Mouse (Mus musculus) stomach, embryonic 15.5 days (tissue): ENCODE data around the gene Pcbp4. TPM values are rescaled to one million over a fixed set of nuclear protein-coding genes. Genes with fewer than 3 reads are reported as not detected.

Experiments used
- ATAC-seq: fragments of 200-750 bp; cut with Nextera tagmentation; 2 replicates; pipeline ENCODE4 v1.8.0; 2017; ENCODE audit warnings: low read depth, moderate number of reproducible peaks, moderate TSS enrichment; ENCODE audit not compliant: insufficient read depth, low FRiP score
- H3K27ac ChIP-seq: fragments of 300-500 bp; sonication (generic); 2 replicates; pipeline ENCODE4 v1.5.1; 2015; ENCODE audit warnings: mild to moderate bottlenecking, inconsistent platforms
- H3K27me3 ChIP-seq: fragments of 300-500 bp; sonication (generic); replicated peaks from 2 replicates; pipeline ENCODE4 v1.6.1; 2015; ENCODE audit warnings: inconsistent platforms
- H3K36me3 ChIP-seq: fragments of 300-500 bp; sonication (generic); 2 replicates; pipeline ENCODE4 v1.6.1; 2015; ENCODE audit warnings: inconsistent platforms
- H3K4me1 ChIP-seq: fragments of 300-500 bp; sonication (generic); 2 replicates; pipeline ENCODE4 v1.6.1; 2015; ENCODE audit warnings: inconsistent platforms
- H3K4me2 ChIP-seq: fragments of 300-500 bp; sonication (generic); 2 replicates; pipeline ENCODE4 v1.6.1; 2015; ENCODE audit warnings: mild to moderate bottlenecking, inconsistent platforms
- H3K4me3 ChIP-seq: fragments of 300-500 bp; sonication (generic); replicated peaks from 2 replicates; pipeline ENCODE4 v1.5.1; 2015; ENCODE audit warnings: inconsistent platforms
- H3K9ac ChIP-seq: fragments of 300-500 bp; sonication (generic); 2 replicates; pipeline ENCODE4 v1.6.1; 2015; ENCODE audit warnings: inconsistent platforms
- H3K9me3 ChIP-seq: fragments of 300-500 bp; sonication (generic); 2 replicates; pipeline ENCODE4 v1.6.1; 2016; ENCODE audit warnings: inconsistent platforms
- WGBS: fragments of 180-500 bp; shearing (Covaris S2); methylation state at CpG from one replicate; pipeline ENCODE4 v1.1.7; 2015; 5-methylcytosine and 5-hydroxymethylcytosine counted together
- polyA plus RNA-seq: library from polyadenylated mRNA; unstranded; fragments of >200 nt; fragmentation: Nextera tagmentation; extraction: Ambion mirVana; gene quantifications from 2 replicates; pipeline ENCODE4 v1.2.1, GENCODE M21; 2015

Pcbp4 gene
- polyA plus RNA-seq, 1 experiment from 2014 or later, result 58.9 TPM

GRCm38 (mm10) chr9:106420608-106421007, 32.5 kb upstream of the Pcbp4 start:
- 4% methylated on average over 2 of the region's 2 CpGs for WGBS
- H3K9me3 ChIP-seq, result no peaks in the 10 kb centered on the region
- H3K27me3 ChIP-seq, result no peaks in the 10 kb centered on the region
- no peak overlapping the region for H3K4me2 ChIP-seq
- H3K9ac ChIP-seq, result no peak overlapping the region
- H3K4me3 ChIP-seq, result no peak overlapping the region
- H3K27ac ChIP-seq, result no peak overlapping the region
- ATAC-seq, result no peak
- H3K36me3 ChIP-seq, result no peaks in the 10 kb centered on the region
- H3K4me1 ChIP-seq, result peaks cover 27% of the 10 kb centered on the region

- H3K4me3 ChIP-seq, result no peak overlapping the region
- no peak overlapping the region for H3K27ac ChIP-seq
- no peak overlapping the region for H3K9ac ChIP-seq
Observed at GRCm38 (mm10) chr9:106421033-106421864, 31.8 kb upstream of the Pcbp4 start.

GRCm38 (mm10) chr9:106421865-106422160, 31.3 kb upstream of the Pcbp4 start:
- ATAC-seq, result peak; percentile 59
- Histone ChIP-seq H3K27ac (no peak overlapping the region), H3K9ac (no peak overlapping the region), H3K9me3 (no peaks in the 10 kb centered on the region), H3K4me1 (peaks cover 27% of the 10 kb centered on the region), H3K27me3 (no peaks in the 10 kb centered on the region), H3K4me2 (peak overlapping the region; percentile 41), H3K36me3 (no peaks in the 10 kb centered on the region), H3K4me3 (no peak overlapping the region)
- WGBS, result 0% methylated on average over 3 of the region's 3 CpGs

More at GRCm38 (mm10) chr9:106421033-106421864, 31.8 kb upstream of the Pcbp4 start:
- H3K36me3 ChIP-seq, result no peaks in the 10 kb centered on the region
- no peaks in the 10 kb centered on the region for H3K27me3 ChIP-seq
- no peak for ATAC-seq
- WGBS, result 12% methylated on average over 18 of the region's 18 CpGs
- H3K9me3 ChIP-seq, result no peaks in the 10 kb centered on the region
- H3K4me2 ChIP-seq, result peak overlapping the region; percentile 41
- H3K4me1 ChIP-seq, result peaks cover 27% of the 10 kb centered on the region

GRCm38 (mm10) chr9:106428719-106429220, 24.3 kb upstream of the Pcbp4 start:
- Histone ChIP-seq H3K4me2 (peak overlapping the region; percentile 80), H3K9ac (peak overlapping the region; percentile 48), H3K27ac (peak overlapping the region; percentile 97), H3K27me3 (no peaks in the 10 kb centered on the region), H3K9me3 (no peaks in the 10 kb centered on the region), H3K4me3 (peak overlapping the region; percentile 89), H3K4me1 (peaks cover 12% of the 10 kb centered on the region), H3K36me3 (peaks cover 23% of the 10 kb centered on the region)
- ATAC-seq, result peak; percentile 28; the same call in 1 of the 2 replicates
- 11% methylated on average over 11 of the region's 11 CpGs for WGBS

- ATAC-seq, result peak; percentile 88
- peak within 1 kb of the TSS; percentile 89 for H3K4me3 ChIP-seq
- 1% methylated on average over 55 of the region's 55 CpGs for WGBS
Observed at GRCm38 (mm10) chr9:106429221-106430014, 23.7 kb upstream of the Pcbp4 start, which contains the start of gene Rpl29. Gene Rpl29, plus strand, starts transcription at chr9:106429454.

GRCm38 (mm10) chr9:106430015-106430264, 23.2 kb upstream of the Pcbp4 start:
- ATAC-seq, result no peak
- no peaks in the 10 kb centered on the region for H3K27me3 ChIP-seq
- peak overlapping the region; percentile 94 for H3K9ac ChIP-seq
- peaks cover 12% of the 10 kb centered on the region for H3K4me1 ChIP-seq
- H3K4me2 ChIP-seq, result peak overlapping the region; percentile 74
- peak overlapping the region; percentile 97 for H3K27ac ChIP-seq
- H3K36me3 ChIP-seq, result peaks cover 23% of the 10 kb centered on the region
- WGBS, result under 1% methylated on average over 4 of the region's 4 CpGs
- no peaks in the 10 kb centered on the region for H3K9me3 ChIP-seq
- H3K4me3 ChIP-seq, result peak overlapping the region; percentile 89

More at GRCm38 (mm10) chr9:106429221-106430014, 23.7 kb upstream of the Pcbp4 start, which contains the start of gene Rpl29:
- H3K4me2 ChIP-seq, result peak within 1 kb of the TSS; percentile 80
- H3K4me1 ChIP-seq, result peaks cover 12% of the 10 kb centered on the region
- H3K36me3 ChIP-seq, result peaks cover 23% of the 10 kb centered on the region
- H3K9ac ChIP-seq, result peak within 1 kb of the TSS; percentile 94
- H3K9me3 ChIP-seq, result no peaks in the 10 kb centered on the region
- H3K27me3 ChIP-seq, result no peaks in the 10 kb centered on the region
- peak within 1 kb of the TSS; percentile 97 for H3K27ac ChIP-seq

GRCm38 (mm10) chr9:106433389-106433788, 19.7 kb upstream of the Pcbp4 start:
- H3K27ac ChIP-seq, result no peak overlapping the region; the same call in 1 of the 2 replicates
- 58% methylated on average over 7 of the region's 7 CpGs for WGBS

GRCm38 (mm10) chr9:106436566-106436965, 16.5 kb upstream of the Pcbp4 start:
- H3K9ac ChIP-seq, result no peak overlapping the region
- H3K4me1 ChIP-seq, result peaks cover 20% of the 10 kb centered on the region
- no peak for ATAC-seq
- H3K27me3 ChIP-seq, result no peaks in the 10 kb centered on the region
- no peak overlapping the region for H3K27ac ChIP-seq
- WGBS, result 79% methylated on average over 9 of the region's 9 CpGs
- H3K36me3 ChIP-seq, result peaks cover 15% of the 10 kb centered on the region
- no peaks in the 10 kb centered on the region for H3K9me3 ChIP-seq
- H3K4me2 ChIP-seq, result no peak overlapping the region
- no peak overlapping the region for H3K4me3 ChIP-seq

More at GRCm38 (mm10) chr9:106433389-106433788, 19.7 kb upstream of the Pcbp4 start:
- H3K36me3 ChIP-seq, result peaks cover 23% of the 10 kb centered on the region
- no peaks in the 10 kb centered on the region for H3K27me3 ChIP-seq
- H3K9ac ChIP-seq, result no peak overlapping the region
- ATAC-seq, result no peak
- H3K9me3 ChIP-seq, result no peaks in the 10 kb centered on the region
- H3K4me1 ChIP-seq, result peaks cover 20% of the 10 kb centered on the region
- H3K4me3 ChIP-seq, result no peak overlapping the region
- no peak overlapping the region for H3K4me2 ChIP-seq

GRCm38 (mm10) chr9:106442680-106443079, 10.4 kb upstream of the Pcbp4 start:
- Histone ChIP-seq H3K9ac (no peak overlapping the region), H3K4me3 (no peak overlapping the region), H3K27ac (no peak overlapping the region), H3K4me2 (no peak overlapping the region), H3K9me3 (no peaks in the 10 kb centered on the region), H3K36me3 (no peaks in the 10 kb centered on the region), H3K4me1 (peaks cover 19% of the 10 kb centered on the region; the same call in 1 of the 2 replicates), H3K27me3 (no peaks in the 10 kb centered on the region)
- no peak for ATAC-seq
- 75% methylated on average over 5 of the region's 5 CpGs for WGBS

- H3K36me3 ChIP-seq, result no peaks in the 10 kb centered on the region
- H3K9me3 ChIP-seq, result no peaks in the 10 kb centered on the region
- H3K4me1 ChIP-seq, result peaks cover 30% of the 10 kb centered on the region
- no peak for ATAC-seq
- H3K27me3 ChIP-seq, result no peaks in the 10 kb centered on the region
- H3K9ac ChIP-seq, result no peak overlapping the region
- no peak overlapping the region for H3K27ac ChIP-seq
- no peak overlapping the region for H3K4me2 ChIP-seq
- no peak overlapping the region for H3K4me3 ChIP-seq
- WGBS, result 74% methylated on average over 4 of the region's 4 CpGs
Observed at GRCm38 (mm10) chr9:106444836-106445235, 8.3 kb upstream of the Pcbp4 start.

- peak; percentile 87 for ATAC-seq
- Histone ChIP-seq H3K9me3 (no peaks in the 10 kb centered on the region), H3K27ac (peak within 1 kb of the TSS; percentile 67), H3K27me3 (no peaks in the 10 kb centered on the region), H3K4me3 (peak within 1 kb of the TSS; percentile 52), H3K4me1 (peaks cover 46% of the 10 kb centered on the region), H3K4me2 (peak within 1 kb of the TSS; percentile 86), H3K36me3 (no peaks in the 10 kb centered on the region), H3K9ac (peak within 1 kb of the TSS; percentile 7)
- WGBS, result 0% methylated on average over 24 of the region's 24 CpGs
Observed at GRCm38 (mm10) chr9:106447348-106447747, 5.7 kb upstream of the Pcbp4 start, which contains the start of the genes Abhd14b and Abhd14a. Gene Abhd14b, plus strand, starts transcription at chr9:106447459. Gene Abhd14a, minus strand, starts transcription at chr9:106447678.

GRCm38 (mm10) chr9:106447951-106448350, 5.1 kb upstream of the Pcbp4 start:
- peak overlapping the region; percentile 86 for H3K4me2 ChIP-seq
- 30% methylated on average over 9 of the region's 9 CpGs for WGBS
- peaks cover 51% of the 10 kb centered on the region for H3K4me1 ChIP-seq
- no peak overlapping the region for H3K9ac ChIP-seq
- no peaks in the 10 kb centered on the region for H3K27me3 ChIP-seq
- H3K36me3 ChIP-seq, result no peaks in the 10 kb centered on the region
- H3K4me3 ChIP-seq, result peak overlapping the region; percentile 52
- peak overlapping the region; percentile 67 for H3K27ac ChIP-seq
- ATAC-seq, result no peak
- H3K9me3 ChIP-seq, result no peaks in the 10 kb centered on the region
